Mouse (Mus musculus): ENCODE results near the gene Stk26. TPM values are rescaled to one million over a fixed set of nuclear protein-coding genes. Genes with fewer than 3 reads are reported as not detected.

The Stk26 gene
- polyA plus RNA-seq, 1 experiment = not detected

- TF ChIP-seq TCF3 (IDR thresholded peaks at IDR 0.05; ENCODE audit: insufficient read length, low read depth) (no peak), CEBPB (IDR thresholded peaks at IDR 0.05; ENCODE audit: insufficient read depth, poor library complexity, severe bottlenecking) (no peak), TCF12 (IDR thresholded peaks at IDR 0.05; ENCODE audit: insufficient read depth, poor library complexity, severe bottlenecking) (no peak), REST (IDR thresholded peaks at IDR 0.05; ENCODE audit: insufficient read depth, insufficient read length) (no peak), SRF (IDR thresholded peaks at IDR 0.05; ENCODE audit: control insufficient read depth, insufficient read length, low read depth) (no peak), USF1 (IDR thresholded peaks at IDR 0.05; ENCODE audit: low read depth) (no peak), MYOD1 (IDR thresholded peaks at IDR 0.05; ENCODE audit: control insufficient read depth in 1 of 3, insufficient read length in 2 of 3, low read depth in 2 of 3) (no peak), MYOG (IDR thresholded peaks at IDR 0.05; ENCODE audit: control insufficient read depth in 1 of 3, insufficient read depth in 1 of 3, insufficient read length in 2 of 3, low read depth in 2 of 3) (no peak), MAX (IDR thresholded peaks at IDR 0.05; ENCODE audit: low read depth) (no peak), POLR2AphosphoS2 (IDR thresholded peaks at IDR 0.05; ENCODE audit: insufficient read length, low read depth) (no peak), E2F4 (IDR thresholded peaks at IDR 0.05; ENCODE audit: insufficient read depth) (no peak), POLR2A (IDR thresholded peaks at IDR 0.05; ENCODE audit: insufficient read length, low read depth) (no peak)
- no peak within 1 kb of the TSS for H3ac ChIP-seq (ENCODE audit: control insufficient read depth, insufficient read length)
- no peaks in the 10 kb centered on the region for H3K36me3 ChIP-seq (ENCODE audit: control insufficient read depth, insufficient read depth)
- no peaks in the 10 kb centered on the region for H3K79me2 ChIP-seq (ENCODE audit: control insufficient read depth, insufficient read depth)
- no peaks in the 10 kb centered on the region for H3K27me3 ChIP-seq (ENCODE audit: control insufficient read depth, insufficient read depth, insufficient read length)
- H3K4me2 ChIP-seq (ENCODE audit: low read depth) = no peak within 1 kb of the TSS
- H3K4me3 ChIP-seq = no peak within 1 kb of the TSS
Observed at GRCm38 (mm10) chrX:50942610-50943009, 101.8 kb downstream of the Stk26 start, which contains the start of gene Frmd7. Frmd7 (minus strand) TSS chrX:50942710.

Other genes with a start within 250 kb of the Stk26 start
- not detected for gene Frmd7, start 101.7 kb downstream of the Stk26 start, polyA plus RNA-seq (2012; fragmentation: generic; extraction: Trizol)
- gene Rap2c, start 177.0 kb downstream of the Stk26 start, polyA plus RNA-seq (2012; fragmentation: generic; extraction: Trizol) = 8.3 TPM